Mouse (Mus musculus) stomach, postnatal 0 days (tissue): ENCODE measurements at regions not wholly inside any gene's neighbourhood (a gene's known extent, or its start where the extent isn't known, plus 50 kb on each side); places are given as distances from the start of the nearest gene placed in this dataset.

Experiments
- ATAC-seq: fragments of 200-750 bp; cut with Nextera tagmentation; 2 replicates; pipeline ENCODE4 v1.8.0; 2017; ENCODE audit not compliant: low FRiP score, low TSS enrichment
- DNase-seq: peaks from one replicate; pipeline ENCODE4 v3.0.0-alpha.2; 2016; ENCODE audit warnings: low spot score
- H3K27ac ChIP-seq: fragments of 300-500 bp; sonication (generic); replicated peaks from 2 replicates; pipeline ENCODE4 v1.5.1; 2014; ENCODE audit warnings: mild to moderate bottlenecking, control low read depth
- H3K27me3 ChIP-seq: fragments of 300-500 bp; sonication (generic); 2 replicates; pipeline ENCODE4 v1.6.1; 2014; ENCODE audit warnings: low read length; ENCODE audit not compliant: control insufficient read depth, insufficient read depth
- H3K36me3 ChIP-seq: fragments of 300-500 bp; sonication (generic); 2 replicates; pipeline ENCODE4 v1.6.1; 2014; ENCODE audit warnings: low read length, mixed read lengths; ENCODE audit not compliant: control insufficient read depth, insufficient read depth
- H3K4me1 ChIP-seq: fragments of 300-500 bp; sonication (generic); replicated peaks from 2 replicates; pipeline ENCODE4 v1.6.1; 2014; ENCODE audit warnings: antibody characterized with exemption; ENCODE audit not compliant: control insufficient read depth, insufficient read depth
- H3K4me2 ChIP-seq: fragments of 300-500 bp; sonication (generic); replicated peaks from 2 replicates; pipeline ENCODE4 v1.6.1; 2014; ENCODE audit warnings: low read depth, mild to moderate bottlenecking, control low read depth, moderate library complexity
- H3K4me3 ChIP-seq: fragments of 300-500 bp; sonication (generic); 2 replicates; pipeline ENCODE4 v1.5.1; 2014; ENCODE audit warnings: low read depth, low read length, control low read depth
- H3K9ac ChIP-seq: fragments of 300-500 bp; sonication (generic); 2 replicates; pipeline ENCODE4 v1.6.1; 2014; ENCODE audit warnings: mild to moderate bottlenecking, low read length, control low read depth, mixed read lengths
- H3K9me3 ChIP-seq: fragments of 300-500 bp; sonication (generic); 2 replicates; pipeline ENCODE4 v1.6.1; 2016; ENCODE audit warnings: low read length; ENCODE audit not compliant: control insufficient read depth
- CTCF ChIP-seq: IDR thresholded peaks from 2 replicates; pipeline ENCODE4 v1.5.1; 2016; ENCODE audit warnings: antibody characterized with exemption, low read depth, mild to moderate bottlenecking, moderate library complexity
- EP300 ChIP-seq: optimal IDR thresholded peaks from 2 replicates; pipeline ENCODE3; 2016; ENCODE audit warnings: antibody characterized with exemption
- WGBS: fragments of 180-500 bp; shearing (Covaris S2); extraction: QIAGEN DNeasy Blood & Tissue Kit; methylation state at CpG from one replicate; pipeline ENCODE4 v1.1.7; 2014; 5-methylcytosine and 5-hydroxymethylcytosine counted together

DNA sequence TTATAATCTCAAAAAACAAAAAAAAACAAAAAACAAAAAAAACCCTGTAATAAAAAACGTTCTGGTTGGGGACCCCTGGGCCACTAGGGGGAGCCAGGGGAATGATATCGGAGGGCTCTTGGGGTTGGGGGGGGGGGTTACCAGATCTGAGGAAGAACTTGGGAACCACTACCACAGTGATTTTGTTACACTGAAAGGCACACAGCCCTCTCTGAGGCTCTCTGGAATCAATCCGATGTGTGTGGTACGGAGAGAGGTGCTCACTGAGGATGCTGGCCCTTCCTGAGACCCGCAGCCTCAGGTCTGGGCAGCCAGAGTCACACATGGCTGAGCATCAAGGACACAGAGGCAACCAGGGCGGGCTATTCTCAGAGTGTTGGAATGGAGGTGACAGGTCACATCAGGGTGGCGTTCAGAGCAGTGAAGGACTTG is 89.9 kb upstream of the Pabpc6 start:
- Histone ChIP-seq H3K27me3 (no peaks in the 10 kb centered on the region), H3K4me2 (no peak overlapping the region), H3K36me3 (no peaks in the 10 kb centered on the region), H3K9me3 (no peaks in the 10 kb centered on the region), H3K4me1 (no peaks in the 10 kb centered on the region), H3K27ac (no peak overlapping the region), H3K4me3 (no peak overlapping the region), H3K9ac (no peak overlapping the region)
- no peak for DNase-seq
- TF ChIP-seq CTCF (peak; percentile 67), EP300 (no peak)
- 41% methylated on average over 7 of the region's 7 CpGs for WGBS
- ATAC-seq = no peak

- DNase-seq = no peak
- Histone ChIP-seq H3K4me1 (no peaks in the 10 kb centered on the region), H3K4me2 (no peak overlapping the region), H3K9me3 (no peaks in the 10 kb centered on the region), H3K27me3 (no peaks in the 10 kb centered on the region), H3K9ac (no peak overlapping the region), H3K27ac (no peak overlapping the region), H3K4me3 (no peak overlapping the region), H3K36me3 (no peaks in the 10 kb centered on the region)
- TF ChIP-seq EP300 (no peak), CTCF (no peak)
- whole genome bisulfite sequencing = 94% methylated on average over 4 of the region's 4 CpGs
- no peak for ATAC-seq
Observed at GRCm38 (mm10) chr17:9757725-9758251, 88.3 kb upstream of the Pabpc6 start.

- H3K4me3 ChIP-seq = no peak overlapping the region
- no peaks in the 10 kb centered on the region for H3K27me3 ChIP-seq
- H3K9me3 ChIP-seq = no peaks in the 10 kb centered on the region
- no peak overlapping the region for H3K27ac ChIP-seq
- H3K4me1 ChIP-seq = no peaks in the 10 kb centered on the region
- H3K9ac ChIP-seq = no peak overlapping the region
- no peaks in the 10 kb centered on the region for H3K36me3 ChIP-seq
- WGBS = 76% methylated on average over 12 of the region's 12 CpGs
- DNase-seq (no peak), ATAC-seq (no peak)
- TF ChIP-seq CTCF = no peak
- TF ChIP-seq EP300 = no peak
- no peak overlapping the region for H3K4me2 ChIP-seq
Observed at GRCm38 (mm10) chr17:9756675-9757074, 87.2 kb upstream of the Pabpc6 start.

DNA sequence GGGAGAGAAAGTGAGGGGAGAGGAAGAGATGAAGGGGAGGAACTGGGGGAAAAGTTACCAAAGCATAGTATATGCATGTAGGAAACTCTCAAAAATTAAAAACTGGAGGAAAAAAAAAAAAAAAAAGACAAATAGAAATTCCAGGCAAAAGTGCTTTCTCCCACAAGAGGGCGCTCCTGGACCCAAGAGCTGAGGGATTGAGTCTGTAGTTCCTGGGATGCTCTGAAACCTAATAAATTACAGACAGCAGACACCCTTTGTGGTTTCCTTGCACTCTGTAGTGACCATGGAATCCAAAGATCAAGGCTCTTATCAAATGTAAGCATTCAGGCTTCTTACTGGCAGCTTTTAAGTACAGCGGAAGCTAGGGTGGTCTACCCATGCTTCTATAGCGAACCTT is 86.7 kb upstream of the Pabpc6 start:
- Histone ChIP-seq H3K36me3 (no peaks in the 10 kb centered on the region), H3K4me2 (no peak overlapping the region), H3K4me1 (no peaks in the 10 kb centered on the region), H3K4me3 (no peak overlapping the region), H3K9me3 (no peaks in the 10 kb centered on the region), H3K27ac (no peak overlapping the region), H3K9ac (no peak overlapping the region), H3K27me3 (no peaks in the 10 kb centered on the region)
- WGBS = 55% methylated on average over 3 of the region's 3 CpGs
- no peak for ATAC-seq
- peak; percentile 60 for DNase-seq
- TF ChIP-seq EP300 (no peak), CTCF (peak; percentile 83)

- no peak overlapping the region for H3K4me2 ChIP-seq
- ATAC-seq (no peak), DNase-seq (no peak)
- no peak overlapping the region for H3K9ac ChIP-seq
- H3K4me1 ChIP-seq = no peaks in the 10 kb centered on the region
- no peaks in the 10 kb centered on the region for H3K36me3 ChIP-seq
- 71% methylated on average over 4 of the region's 4 CpGs for WGBS
- no peak overlapping the region for H3K27ac ChIP-seq
- H3K4me3 ChIP-seq = no peak overlapping the region
- no peaks in the 10 kb centered on the region for H3K9me3 ChIP-seq
- H3K27me3 ChIP-seq = no peaks in the 10 kb centered on the region
- TF ChIP-seq CTCF = no peak
- TF ChIP-seq EP300 = no peak
Observed at GRCm38 (mm10) chr17:9755576-9755975, 86.1 kb upstream of the Pabpc6 start.

DNA sequence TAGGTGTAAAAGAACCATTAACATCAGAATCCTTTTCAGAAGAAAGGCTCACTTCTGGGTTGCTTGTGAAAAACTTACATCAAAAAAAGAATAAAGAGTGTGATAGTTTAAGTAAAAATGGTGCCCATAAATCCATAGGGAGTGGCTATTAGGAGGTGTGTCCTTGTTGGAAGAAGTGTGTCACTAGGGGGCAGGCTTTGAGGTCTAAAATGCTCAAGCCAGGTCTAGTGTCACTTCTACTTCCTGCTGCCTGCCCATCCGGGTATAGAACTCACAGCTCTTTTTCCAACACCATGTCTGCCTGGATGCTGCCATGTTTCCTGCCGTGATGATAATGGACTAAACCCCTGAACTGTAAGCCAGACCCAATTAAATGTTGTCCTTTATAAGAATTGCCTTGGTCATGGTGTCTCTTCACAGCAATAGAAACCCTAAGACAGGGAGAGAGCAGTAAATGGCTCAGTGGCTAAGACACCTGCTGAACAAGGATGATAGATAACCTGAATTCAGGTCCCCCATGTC is 85.4 kb upstream of the Pabpc6 start:
- H3K4me1 ChIP-seq = no peaks in the 10 kb centered on the region
- no peak overlapping the region for H3K9ac ChIP-seq
- TF ChIP-seq EP300 (no peak), CTCF (peak; percentile 30; the same call in 1 of the 2 replicates)
- H3K27me3 ChIP-seq = no peaks in the 10 kb centered on the region
- no peak overlapping the region for H3K4me2 ChIP-seq
- WGBS = 69% methylated on average over 2 of the region's 2 CpGs
- no peak overlapping the region for H3K4me3 ChIP-seq
- no peaks in the 10 kb centered on the region for H3K36me3 ChIP-seq
- no peak overlapping the region for H3K27ac ChIP-seq
- ATAC-seq (no peak), DNase-seq (peak; percentile 9)
- no peaks in the 10 kb centered on the region for H3K9me3 ChIP-seq
